Mouse (Mus musculus) liver, postnatal 0 days (tissue): ENCODE data around the gene Zfp189.

ENCODE experiments used
- CTCF ChIP-seq: sonication (generic); IDR thresholded peaks from 2 replicates; pipeline ENCODE4 v1.5.1; 2016; ENCODE audit warnings: antibody characterized with exemption, low read depth
- EP300 ChIP-seq: IDR thresholded peaks from 2 replicates; pipeline ENCODE4 v1.6.1; 2016; ENCODE audit warnings: antibody characterized with exemption, low read depth, mild to moderate bottlenecking

DNA sequence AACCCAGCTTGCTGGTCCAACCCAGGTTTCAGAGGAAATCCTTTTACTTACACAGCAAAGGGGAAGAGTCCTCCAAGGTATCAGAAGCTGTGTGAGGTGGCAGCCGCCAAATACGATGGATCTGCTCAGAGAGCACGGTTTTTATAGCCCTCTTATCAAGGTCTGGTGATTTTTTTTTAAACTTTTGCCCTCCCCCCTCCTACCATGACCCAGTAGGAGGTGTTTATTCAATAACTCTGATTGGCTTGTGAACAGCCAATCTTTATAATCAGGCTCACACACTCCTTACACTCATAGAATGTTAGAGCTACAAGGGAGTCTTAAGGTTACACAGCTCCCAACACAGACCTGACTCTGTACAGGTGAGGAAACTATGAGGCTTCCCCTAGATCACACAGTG, 28.4 kb downstream of the Zfp189 start, which contains the start of gene Aldob:
- TF ChIP-seq CTCF (no peak), EP300 (peak; percentile 90)
